Mouse (Mus musculus): Measurements from ENCODE around the gene Rgs17. TPM values are rescaled to one million over a fixed set of nuclear protein-coding genes. Genes with fewer than 3 reads are reported as not detected.
A peak's percentile ranks its signal among the peaks of the same experiment; 100 is the strongest.

The Rgs17 gene
- polyA plus RNA-seq, 1 experiment: 0.49 TPM

DNA sequence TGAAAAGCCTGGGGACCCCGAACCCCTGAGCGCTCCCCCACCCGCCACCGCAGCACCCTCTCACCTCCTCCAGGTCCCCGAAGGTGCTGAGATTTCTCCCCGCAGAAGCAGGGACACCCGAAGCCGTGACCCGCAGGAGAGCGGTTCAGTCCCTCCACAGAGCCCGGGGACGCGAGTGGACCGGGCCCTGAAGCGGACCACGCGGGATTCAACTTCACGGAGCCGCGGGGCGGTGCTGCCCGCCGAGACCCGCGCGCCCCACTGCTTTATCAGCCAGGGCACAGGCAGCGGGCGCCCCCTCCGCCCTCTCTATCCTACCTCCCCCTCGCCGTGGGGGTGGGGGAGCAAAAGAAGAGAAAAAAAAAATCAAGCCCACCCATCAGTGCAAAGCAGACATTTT lies 429 bp downstream of the Rgs17 start:
- H3K4me3 ChIP-seq: peak overlapping the region; percentile 22
- H3K36me3 ChIP-seq (ENCODE audit: control insufficient read depth, insufficient read depth): no peaks in the 10 kb centered on the region
- H3K27me3 ChIP-seq (ENCODE audit: control insufficient read depth, insufficient read depth, insufficient read length): peaks cover 9% of the 10 kb centered on the region
- no peaks in the 10 kb centered on the region for H3K79me2 ChIP-seq (ENCODE audit: control insufficient read depth, insufficient read depth)
- peak overlapping the region; percentile 73 for H3K4me2 ChIP-seq (ENCODE audit: low read depth)
- H3ac ChIP-seq (ENCODE audit: control insufficient read depth, insufficient read length): no peak overlapping the region
- TF ChIP-seq USF1 (IDR thresholded peaks at IDR 0.05; ENCODE audit: low read depth): no peak
- no peak for TF ChIP-seq SRF (IDR thresholded peaks at IDR 0.05; ENCODE audit: control insufficient read depth, insufficient read length, low read depth)
- no peak for TF ChIP-seq TCF12 (IDR thresholded peaks at IDR 0.05; ENCODE audit: insufficient read depth, poor library complexity, severe bottlenecking)
- no peak for TF ChIP-seq MYOD1 (IDR thresholded peaks at IDR 0.05; ENCODE audit: control insufficient read depth in 1 of 3, insufficient read length in 2 of 3, low read depth in 2 of 3)
- TF ChIP-seq CEBPB (IDR thresholded peaks at IDR 0.05; ENCODE audit: insufficient read depth, poor library complexity, severe bottlenecking): no peak
- TF ChIP-seq MYOG (IDR thresholded peaks at IDR 0.05; ENCODE audit: control insufficient read depth in 1 of 3, insufficient read depth in 1 of 3, insufficient read length in 2 of 3, low read depth in 2 of 3): no peak
- no peak for TF ChIP-seq MAX (IDR thresholded peaks at IDR 0.05; ENCODE audit: low read depth)
- TF ChIP-seq POLR2AphosphoS2 (IDR thresholded peaks at IDR 0.05; ENCODE audit: insufficient read length, low read depth): no peak
- TF ChIP-seq E2F4 (IDR thresholded peaks at IDR 0.05; ENCODE audit: insufficient read depth): no peak
- TF ChIP-seq REST (IDR thresholded peaks at IDR 0.05; ENCODE audit: insufficient read depth, insufficient read length): no peak
- TF ChIP-seq POLR2A (IDR thresholded peaks at IDR 0.05; ENCODE audit: insufficient read length, low read depth): no peak
- no peak for TF ChIP-seq TCF3 (IDR thresholded peaks at IDR 0.05; ENCODE audit: insufficient read length, low read depth)

DNA sequence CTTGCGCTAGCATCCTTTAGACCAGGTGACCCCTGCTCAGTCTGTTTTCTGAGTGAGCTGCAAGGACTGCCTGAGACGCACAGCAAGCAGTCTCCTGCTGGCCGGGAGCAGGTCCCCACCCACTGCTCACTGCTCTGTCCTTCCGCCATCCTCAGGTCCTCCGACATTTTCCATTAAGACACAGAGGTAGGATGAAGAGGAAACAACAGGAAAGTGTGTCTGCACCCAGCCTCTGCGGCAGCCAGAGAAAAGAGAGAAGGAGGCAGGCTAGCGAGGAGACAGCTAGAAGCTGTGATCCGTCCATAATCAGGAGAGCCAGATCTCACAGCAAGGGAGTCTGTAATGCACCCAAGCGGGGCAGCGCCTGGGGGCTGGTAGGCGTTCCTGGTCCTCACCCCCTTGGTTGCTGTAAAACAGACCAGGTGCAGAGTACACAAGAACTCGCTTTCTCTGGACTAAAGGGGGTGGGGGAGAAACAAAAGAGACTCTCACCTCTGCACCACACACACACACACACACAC lies 1.1 kb downstream of the Rgs17 start:
- Histone ChIP-seq H3K4me3 (peak overlapping the region; percentile 22), H3ac (ENCODE audit: control insufficient read depth, insufficient read length) (no peak overlapping the region), H3K27me3 (ENCODE audit: control insufficient read depth, insufficient read depth, insufficient read length) (peaks cover 9% of the 10 kb centered on the region), H3K79me2 (ENCODE audit: control insufficient read depth, insufficient read depth) (no peaks in the 10 kb centered on the region), H3K4me2 (ENCODE audit: low read depth) (peak overlapping the region; percentile 73), H3K36me3 (ENCODE audit: control insufficient read depth, insufficient read depth) (no peaks in the 10 kb centered on the region)
- TF ChIP-seq CEBPB (IDR thresholded peaks at IDR 0.05; ENCODE audit: insufficient read depth, poor library complexity, severe bottlenecking): no peak
- TF ChIP-seq TCF12 (IDR thresholded peaks at IDR 0.05; ENCODE audit: insufficient read depth, poor library complexity, severe bottlenecking): no peak
- no peak for TF ChIP-seq SRF (IDR thresholded peaks at IDR 0.05; ENCODE audit: control insufficient read depth, insufficient read length, low read depth)

- Histone ChIP-seq H3K4me3 (no peak overlapping the region), H3K4me2 (ENCODE audit: low read depth) (no peak overlapping the region), H3K27me3 (ENCODE audit: control insufficient read depth, insufficient read depth, insufficient read length) (no peaks in the 10 kb centered on the region), H3K36me3 (ENCODE audit: control insufficient read depth, insufficient read depth) (no peaks in the 10 kb centered on the region), H3ac (ENCODE audit: control insufficient read depth, insufficient read length) (no peak overlapping the region), H3K79me2 (ENCODE audit: control insufficient read depth, insufficient read depth) (no peaks in the 10 kb centered on the region)
- TF ChIP-seq TCF3 (IDR thresholded peaks at IDR 0.05; ENCODE audit: insufficient read length, low read depth) (no peak), E2F4 (IDR thresholded peaks at IDR 0.05; ENCODE audit: insufficient read depth) (no peak), USF1 (IDR thresholded peaks at IDR 0.05; ENCODE audit: low read depth) (no peak)
Observed at GRCm38 (mm10) chr10:5904399-5904798, 17.8 kb downstream of the Rgs17 start.

DNA sequence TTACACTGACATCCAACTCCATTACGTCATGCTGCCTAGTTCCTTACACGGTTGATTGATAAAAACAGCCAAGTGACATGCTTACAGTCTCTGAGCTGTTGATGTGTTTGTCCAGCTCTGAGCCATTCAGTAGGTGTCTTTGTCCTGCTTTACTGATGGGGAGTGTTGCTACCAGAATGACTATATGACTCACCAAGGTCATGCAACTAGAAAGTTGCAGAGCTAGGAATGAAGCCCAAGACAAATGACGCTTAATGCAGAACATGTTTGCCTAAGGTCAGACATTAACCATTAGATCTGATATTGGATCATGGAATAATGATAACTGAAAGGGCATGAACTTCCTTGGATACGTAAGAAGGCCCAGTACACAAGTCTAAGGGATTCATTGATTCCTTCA lies 20.4 kb downstream of the Rgs17 start:
- Histone ChIP-seq H3K27me3 (ENCODE audit: control insufficient read depth, insufficient read depth, insufficient read length) (no peaks in the 10 kb centered on the region), H3K4me2 (ENCODE audit: low read depth) (no peak overlapping the region), H3K79me2 (ENCODE audit: control insufficient read depth, insufficient read depth) (no peaks in the 10 kb centered on the region), H3K36me3 (ENCODE audit: control insufficient read depth, insufficient read depth) (no peaks in the 10 kb centered on the region), H3K4me3 (no peak overlapping the region), H3ac (ENCODE audit: control insufficient read depth, insufficient read length) (no peak overlapping the region)
- TF ChIP-seq TCF12 (IDR thresholded peaks at IDR 0.05; ENCODE audit: insufficient read depth, poor library complexity, severe bottlenecking): no peak
- TF ChIP-seq E2F4 (IDR thresholded peaks at IDR 0.05; ENCODE audit: insufficient read depth): no peak
- no peak for TF ChIP-seq MAX (IDR thresholded peaks at IDR 0.05; ENCODE audit: low read depth)
- no peak for TF ChIP-seq SRF (IDR thresholded peaks at IDR 0.05; ENCODE audit: control insufficient read depth, insufficient read length, low read depth)
- no peak for TF ChIP-seq MYOG (IDR thresholded peaks at IDR 0.05; ENCODE audit: control insufficient read depth in 1 of 3, insufficient read depth in 1 of 3, insufficient read length in 2 of 3, low read depth in 2 of 3)
- TF ChIP-seq POLR2A (IDR thresholded peaks at IDR 0.05; ENCODE audit: insufficient read length, low read depth): no peak
- TF ChIP-seq MYOD1 (IDR thresholded peaks at IDR 0.05; ENCODE audit: control insufficient read depth in 1 of 3, insufficient read length in 2 of 3, low read depth in 2 of 3): no peak
- TF ChIP-seq CEBPB (IDR thresholded peaks at IDR 0.05; ENCODE audit: insufficient read depth, poor library complexity, severe bottlenecking): no peak

GRCm38 (mm10) chr10:5900731-5901130 lies 21.5 kb downstream of the Rgs17 start:
- Histone ChIP-seq H3K79me2 (ENCODE audit: control insufficient read depth, insufficient read depth) (no peaks in the 10 kb centered on the region), H3K36me3 (ENCODE audit: control insufficient read depth, insufficient read depth) (no peaks in the 10 kb centered on the region), H3K4me2 (ENCODE audit: low read depth) (peak overlapping the region; percentile 30), H3K4me3 (no peak overlapping the region), H3ac (ENCODE audit: control insufficient read depth, insufficient read length) (no peak overlapping the region), H3K27me3 (ENCODE audit: control insufficient read depth, insufficient read depth, insufficient read length) (no peaks in the 10 kb centered on the region)
- TF ChIP-seq MYOG (IDR thresholded peaks at IDR 0.05; ENCODE audit: control insufficient read depth in 1 of 3, insufficient read depth in 1 of 3, insufficient read length in 2 of 3, low read depth in 2 of 3) (no peak), POLR2AphosphoS2 (IDR thresholded peaks at IDR 0.05; ENCODE audit: insufficient read length, low read depth) (no peak), TCF3 (IDR thresholded peaks at IDR 0.05; ENCODE audit: insufficient read length, low read depth) (no peak), TCF12 (IDR thresholded peaks at IDR 0.05; ENCODE audit: insufficient read depth, poor library complexity, severe bottlenecking) (no peak), REST (IDR thresholded peaks at IDR 0.05; ENCODE audit: insufficient read depth, insufficient read length) (no peak), POLR2A (IDR thresholded peaks at IDR 0.05; ENCODE audit: insufficient read length, low read depth) (no peak), SRF (IDR thresholded peaks at IDR 0.05; ENCODE audit: control insufficient read depth, insufficient read length, low read depth) (no peak)
